Mouse (Mus musculus) heart, embryonic 15.5 days (tissue): ENCODE data around the gene Med21. TPM values are rescaled to one million over a fixed set of nuclear protein-coding genes. Genes with fewer than 3 reads are reported as not detected.

ENCODE experiments used
- ATAC-seq: fragments of 200-750 bp; cut with Nextera tagmentation; replicated peaks from 2 replicates; pipeline ENCODE4 v1.8.0; 2017; ENCODE audit warnings: low read depth, moderate TSS enrichment; ENCODE audit not compliant: insufficient number of reproducible peaks, insufficient read depth, low FRiP score
- H3K27ac ChIP-seq: fragments of 300-500 bp; sonication (generic); 2 replicates; pipeline ENCODE4 v1.5.1; 2015; ENCODE audit warnings: mild to moderate bottlenecking, inconsistent platforms
- H3K27me3 ChIP-seq: fragments of 300-500 bp; sonication (generic); 2 replicates; pipeline ENCODE4 v1.6.1; 2015; ENCODE audit warnings: inconsistent platforms
- H3K36me3 ChIP-seq: fragments of 300-500 bp; sonication (generic); 2 replicates; pipeline ENCODE4 v1.6.1; 2015; ENCODE audit warnings: mild to moderate bottlenecking, inconsistent platforms
- H3K4me1 ChIP-seq: fragments of 300-500 bp; sonication (generic); replicated peaks from 2 replicates; pipeline ENCODE4 v1.6.1; 2015; ENCODE audit warnings: inconsistent platforms
- H3K4me2 ChIP-seq: fragments of 300-500 bp; sonication (generic); 2 replicates; pipeline ENCODE4 v1.6.1; 2015; ENCODE audit warnings: inconsistent platforms, mild to moderate bottlenecking, moderate library complexity
- H3K4me3 ChIP-seq: fragments of 300-500 bp; sonication (generic); 2 replicates; pipeline ENCODE4 v1.5.1; 2015; ENCODE audit warnings: mild to moderate bottlenecking, inconsistent platforms
- H3K9ac ChIP-seq: fragments of 300-500 bp; sonication (generic); 2 replicates; pipeline ENCODE4 v1.6.1; 2015; ENCODE audit warnings: mild to moderate bottlenecking, inconsistent platforms
- H3K9me3 ChIP-seq: fragments of 300-500 bp; sonication (generic); replicated peaks from 2 replicates; pipeline ENCODE4 v1.6.1; 2016; ENCODE audit warnings: inconsistent platforms
- WGBS: fragments of 180-500 bp; shearing (Covaris S2); methylation state at CpG from one replicate; pipeline ENCODE4 v1.1.7; 2015; ENCODE audit warnings: mixed read lengths; 5-methylcytosine and 5-hydroxymethylcytosine counted together
- polyA plus RNA-seq: library from polyadenylated mRNA; unstranded; fragments of >200 nt; fragmentation: Nextera tagmentation; extraction: Ambion mirVana; gene quantifications from 2 replicates; pipeline ENCODE4 v1.2.1, GENCODE M21; 2015

The Med21 gene
- polyA plus RNA-seq, 1 experiment from 2014 or later: 140 TPM

DNA sequence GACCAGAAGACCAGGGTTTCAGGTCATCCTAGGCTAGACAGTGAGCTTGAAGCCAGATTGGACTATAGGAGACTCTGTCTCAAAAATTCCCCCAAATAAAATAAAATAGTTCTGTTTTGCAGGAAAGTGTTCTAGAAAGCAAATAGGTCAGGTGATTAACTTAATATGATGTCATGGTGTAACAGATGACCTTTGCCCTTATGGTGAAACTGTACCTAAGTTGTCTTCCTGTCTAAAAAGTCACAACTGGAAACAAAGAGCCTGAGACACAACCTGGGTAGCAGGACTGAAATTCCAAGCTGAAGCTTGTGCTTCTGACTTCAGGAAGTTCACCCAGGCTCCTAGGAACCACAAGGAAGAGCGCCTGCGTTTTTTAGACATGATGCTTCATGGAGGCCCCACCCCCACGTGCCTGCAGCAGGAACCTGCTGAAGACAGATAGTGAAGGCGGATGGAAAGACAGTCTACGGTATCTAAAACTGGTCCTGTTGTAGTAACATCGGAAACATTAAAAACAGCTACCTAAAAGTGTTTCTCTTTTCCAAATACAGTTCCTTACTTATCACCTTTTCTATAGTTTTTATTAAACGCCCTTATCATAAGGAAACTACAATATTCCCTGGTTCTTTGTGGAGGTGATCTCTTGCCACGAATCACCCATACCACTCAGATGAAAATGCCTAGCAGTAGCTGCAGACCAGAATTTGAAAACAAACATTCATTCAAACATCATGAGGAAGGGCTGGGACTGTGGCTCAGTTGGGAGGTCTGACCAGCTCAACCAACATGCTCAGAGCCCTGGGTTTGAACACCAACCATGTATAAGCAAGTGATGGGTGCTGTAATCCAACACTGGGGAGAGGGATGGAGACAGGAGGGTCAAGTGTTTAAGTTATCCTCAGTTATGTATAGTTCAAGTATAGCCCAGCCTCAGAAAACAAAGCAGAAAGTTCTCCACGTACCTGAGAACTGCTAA is 12.3 kb upstream of the Med21 start:
- Histone ChIP-seq H3K27me3 (no peaks in the 10 kb centered on the region), H3K4me3 (no peak overlapping the region), H3K36me3 (no peaks in the 10 kb centered on the region), H3K4me2 (no peak overlapping the region), H3K4me1 (peaks cover 29% of the 10 kb centered on the region), H3K9ac (no peak overlapping the region), H3K9me3 (no peaks in the 10 kb centered on the region), H3K27ac (no peak overlapping the region)
- no peak for ATAC-seq
- 58% methylated on average over 9 of the region's 9 CpGs for WGBS

DNA sequence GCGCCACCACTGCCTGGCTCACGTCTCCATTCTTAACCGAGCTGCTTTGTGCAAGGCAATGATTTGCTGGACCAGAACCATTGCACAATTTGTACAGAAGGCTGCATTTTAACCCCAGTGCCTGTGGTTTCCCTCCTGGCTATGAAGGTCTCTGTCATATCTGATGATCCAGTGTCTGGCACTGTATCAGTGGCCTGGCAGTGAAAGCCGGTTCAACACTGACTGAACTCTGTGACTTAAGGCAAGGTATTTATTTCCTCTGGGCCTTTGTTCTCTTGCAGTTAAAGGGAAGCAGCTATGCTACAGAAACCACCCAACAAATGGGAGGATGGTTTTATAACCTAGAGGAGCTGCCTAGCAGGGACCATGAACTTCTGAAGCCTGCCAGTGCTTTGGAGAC is 11.4 kb upstream of the Med21 start:
- no peak overlapping the region for H3K9ac ChIP-seq
- peaks cover 29% of the 10 kb centered on the region for H3K4me1 ChIP-seq
- H3K27ac ChIP-seq: no peak overlapping the region
- WGBS: 78% methylated on average over 4 of the region's 4 CpGs
- no peak overlapping the region for H3K4me2 ChIP-seq
- H3K36me3 ChIP-seq: no peaks in the 10 kb centered on the region
- H3K4me3 ChIP-seq: no peak overlapping the region
- H3K27me3 ChIP-seq: no peaks in the 10 kb centered on the region
- no peaks in the 10 kb centered on the region for H3K9me3 ChIP-seq
- ATAC-seq: no peak

DNA sequence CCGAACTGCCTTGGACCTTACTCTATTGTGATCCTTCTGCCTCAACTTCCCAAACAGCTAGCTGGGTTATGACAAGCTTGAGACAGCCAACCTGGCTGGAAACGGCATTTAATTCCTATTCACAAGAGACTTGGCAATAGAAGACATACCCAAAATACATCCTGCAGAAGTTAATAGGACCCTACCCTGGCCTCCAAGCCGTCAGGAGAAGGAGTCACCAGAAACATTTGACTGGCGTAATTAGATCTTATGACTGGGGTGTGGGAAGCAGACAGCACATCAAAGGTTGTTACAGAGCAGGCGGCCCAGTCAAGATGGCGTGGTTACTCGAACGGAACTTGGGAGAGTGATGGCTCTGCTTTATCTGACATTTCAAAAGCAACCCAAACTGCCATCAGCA is 10.5 kb upstream of the Med21 start:
- ATAC-seq: no peak
- Histone ChIP-seq H3K27me3 (no peaks in the 10 kb centered on the region), H3K4me1 (peaks cover 29% of the 10 kb centered on the region), H3K27ac (no peak overlapping the region), H3K36me3 (no peaks in the 10 kb centered on the region), H3K4me3 (no peak overlapping the region), H3K9me3 (no peaks in the 10 kb centered on the region), H3K9ac (no peak overlapping the region), H3K4me2 (no peak overlapping the region)
- 65% methylated on average over 8 of the region's 8 CpGs for WGBS

DNA sequence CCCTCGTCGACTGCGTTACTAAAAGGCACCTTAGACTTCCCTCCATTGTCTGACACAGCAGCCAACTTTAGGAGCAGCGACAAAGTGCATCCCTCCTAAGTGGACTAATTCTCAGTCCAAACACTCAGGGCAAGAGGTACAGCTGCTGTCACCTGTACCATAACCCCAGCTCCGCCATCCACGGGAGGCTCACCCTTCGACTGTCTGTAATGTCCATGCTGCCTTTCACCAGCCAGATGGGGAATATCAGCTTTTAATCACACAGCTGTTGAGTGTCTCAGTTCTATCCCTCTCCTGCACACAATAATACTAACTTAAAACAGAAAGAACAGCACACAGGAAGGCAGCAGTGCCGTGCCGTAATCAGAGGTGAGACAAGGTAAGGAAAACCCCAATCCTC is 9.9 kb upstream of the Med21 start:
- Histone ChIP-seq H3K9me3 (no peaks in the 10 kb centered on the region), H3K9ac (no peak overlapping the region), H3K27me3 (no peaks in the 10 kb centered on the region), H3K36me3 (no peaks in the 10 kb centered on the region), H3K4me3 (no peak overlapping the region), H3K27ac (no peak overlapping the region), H3K4me2 (0 out of 2 replicates have a peak overlapping the region, but pooled peaks have one; percentile 76), H3K4me1 (peaks cover 29% of the 10 kb centered on the region)
- no peak for ATAC-seq
- WGBS: 62% methylated on average over 9 of the region's 9 CpGs

DNA sequence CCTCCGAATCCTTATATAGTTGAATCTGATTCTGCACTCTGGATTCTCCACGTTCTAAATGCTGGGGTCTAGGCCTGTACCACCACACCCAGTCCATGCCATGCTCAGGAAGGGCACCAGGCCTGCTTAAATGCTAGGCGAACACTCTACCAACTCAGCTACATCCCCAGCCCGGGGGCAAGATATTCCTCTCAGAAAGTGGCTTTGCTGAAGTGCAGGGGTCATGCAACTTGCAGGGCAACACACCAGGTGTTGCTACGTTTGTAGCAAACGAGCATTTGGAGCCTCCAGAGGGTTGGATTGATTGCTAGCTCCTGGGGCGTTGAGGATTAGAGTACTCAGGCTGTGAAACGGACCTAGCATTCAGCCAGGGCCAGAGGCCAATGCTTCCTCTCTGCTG is 9.2 kb upstream of the Med21 start:
- H3K4me2 ChIP-seq: peak overlapping the region; percentile 76
- H3K4me3 ChIP-seq: peak overlapping the region; percentile 79
- no peak overlapping the region for H3K27ac ChIP-seq
- H3K9me3 ChIP-seq: no peaks in the 10 kb centered on the region
- no peaks in the 10 kb centered on the region for H3K27me3 ChIP-seq
- H3K4me1 ChIP-seq: peaks cover 29% of the 10 kb centered on the region
- 52% methylated on average over 8 of the region's 8 CpGs for WGBS
- no peak overlapping the region for H3K9ac ChIP-seq
- no peaks in the 10 kb centered on the region for H3K36me3 ChIP-seq
- ATAC-seq: no peak

DNA sequence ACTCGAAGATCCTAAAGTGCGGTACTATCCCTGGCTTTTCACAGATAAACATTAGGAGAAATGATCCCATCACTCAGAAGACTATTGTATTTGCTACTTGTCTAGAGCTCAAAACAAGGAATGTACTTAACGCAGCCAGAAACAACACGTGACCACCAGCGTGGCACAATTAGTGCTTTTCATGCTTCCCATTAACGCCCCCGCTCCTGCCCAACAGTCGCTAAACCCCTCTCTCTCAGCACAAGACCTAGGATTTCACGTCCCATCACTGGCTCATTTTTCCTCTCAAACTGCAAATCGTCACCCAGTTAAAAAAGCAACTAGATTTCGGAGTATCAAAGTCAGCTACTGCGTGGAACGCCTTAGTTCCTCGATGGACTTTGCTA is 8.7 kb upstream of the Med21 start:
- ATAC-seq: no peak
- H3K4me3 ChIP-seq: peak overlapping the region; percentile 79
- peak overlapping the region; percentile 91 for H3K27ac ChIP-seq
- peaks cover 29% of the 10 kb centered on the region for H3K4me1 ChIP-seq
- no peaks in the 10 kb centered on the region for H3K9me3 ChIP-seq
- H3K36me3 ChIP-seq: no peaks in the 10 kb centered on the region
- WGBS: 9% methylated on average over 14 of the region's 14 CpGs
- peak overlapping the region; percentile 76 for H3K4me2 ChIP-seq
- H3K9ac ChIP-seq: peak overlapping the region; percentile 84
- no peaks in the 10 kb centered on the region for H3K27me3 ChIP-seq

DNA sequence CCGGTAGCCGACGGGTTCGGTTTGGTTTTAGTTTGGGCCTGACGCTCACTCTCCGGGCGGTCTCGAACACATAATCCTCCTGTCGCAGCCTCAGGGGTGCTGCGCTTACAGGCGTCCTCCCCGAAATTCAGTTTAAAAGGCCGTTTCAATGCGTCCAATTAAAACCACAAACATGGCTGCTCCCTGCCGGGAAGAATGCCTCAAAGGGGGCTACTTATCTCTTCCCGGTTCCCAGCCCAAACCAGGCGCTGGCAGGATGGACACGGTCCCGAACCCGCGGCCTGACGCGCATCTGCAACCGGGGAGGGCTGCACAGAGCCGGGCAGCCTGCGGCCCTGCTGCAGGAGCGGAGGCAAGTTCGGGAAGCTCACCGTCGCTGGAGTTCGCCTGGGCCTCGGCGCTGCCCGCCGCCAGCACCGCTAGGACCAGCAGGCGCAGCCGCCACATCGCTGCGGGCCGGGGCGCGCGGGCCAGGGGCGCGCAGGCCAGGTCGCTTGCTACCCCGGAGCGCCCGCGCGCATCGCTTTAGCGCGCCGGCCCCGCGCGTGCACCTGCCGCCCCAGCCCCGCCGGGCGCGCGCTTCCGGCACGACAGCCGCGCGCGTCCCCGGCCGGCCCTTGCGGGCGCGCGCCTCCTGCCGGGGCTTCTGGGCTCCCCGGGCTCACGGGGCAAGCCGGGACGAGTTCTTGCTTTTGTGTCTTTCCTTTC is 8.2 kb upstream of the Med21 start:
- Histone ChIP-seq H3K36me3 (no peaks in the 10 kb centered on the region), H3K4me1 (peaks cover 29% of the 10 kb centered on the region), H3K9me3 (no peaks in the 10 kb centered on the region), H3K4me3 (peak overlapping the region; percentile 79), H3K9ac (peak overlapping the region; percentile 84), H3K27ac (peak overlapping the region; percentile 91), H3K4me2 (peak overlapping the region; percentile 76), H3K27me3 (no peaks in the 10 kb centered on the region)
- under 1% methylated on average over 78 of the region's 82 CpGs for WGBS
- peak; percentile 94 for ATAC-seq

DNA sequence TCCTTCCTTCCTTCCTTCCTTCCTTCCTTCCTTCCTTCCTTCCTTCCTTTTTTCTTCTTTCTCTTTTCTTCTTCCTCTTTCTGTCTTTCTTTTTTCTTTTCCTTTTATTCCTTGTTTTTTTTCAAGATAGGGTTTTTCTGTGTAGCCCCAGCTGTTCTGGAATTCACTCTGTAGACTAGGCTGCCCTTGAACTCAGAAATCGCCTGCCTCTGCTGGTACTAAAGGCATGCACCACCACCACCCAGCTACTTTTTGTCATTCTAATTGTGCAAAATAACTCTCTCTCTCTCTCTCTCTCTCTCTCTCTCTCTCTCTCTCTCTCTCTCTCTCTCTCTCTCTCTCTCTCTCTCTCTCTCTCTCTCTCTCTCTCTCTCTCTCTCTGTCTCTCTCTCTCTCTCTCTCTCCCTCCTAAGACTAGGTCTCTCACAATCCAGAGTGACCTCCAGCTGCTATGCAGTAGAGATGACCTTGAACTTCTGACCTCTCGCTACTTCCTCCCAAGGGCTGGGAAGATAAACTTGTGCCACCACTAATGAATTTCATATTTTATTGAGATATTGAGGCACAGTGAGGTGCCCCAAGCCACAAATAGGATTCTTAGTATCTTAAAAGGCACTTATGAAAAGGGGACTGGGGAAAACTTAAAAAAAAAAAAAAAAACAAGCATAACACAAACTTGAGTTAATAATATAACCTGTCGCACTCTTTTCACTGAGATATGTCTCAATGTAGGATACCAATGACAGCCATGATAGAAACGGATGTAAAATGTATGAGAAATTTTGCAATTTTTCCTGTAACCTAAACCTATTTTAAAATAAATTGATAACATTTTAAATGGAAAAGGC is 7.4 kb upstream of the Med21 start:
- H3K9me3 ChIP-seq: no peaks in the 10 kb centered on the region
- H3K9ac ChIP-seq: no peak overlapping the region
- H3K4me2 ChIP-seq: peak overlapping the region; percentile 76
- ATAC-seq: no peak
- H3K36me3 ChIP-seq: no peaks in the 10 kb centered on the region
- H3K4me3 ChIP-seq: peak overlapping the region; percentile 79
- peaks cover 28% of the 10 kb centered on the region for H3K4me1 ChIP-seq
- no peaks in the 10 kb centered on the region for H3K27me3 ChIP-seq
- 53% methylated on average over 4 of the region's 4 CpGs for WGBS
- peak overlapping the region; percentile 91 for H3K27ac ChIP-seq

DNA sequence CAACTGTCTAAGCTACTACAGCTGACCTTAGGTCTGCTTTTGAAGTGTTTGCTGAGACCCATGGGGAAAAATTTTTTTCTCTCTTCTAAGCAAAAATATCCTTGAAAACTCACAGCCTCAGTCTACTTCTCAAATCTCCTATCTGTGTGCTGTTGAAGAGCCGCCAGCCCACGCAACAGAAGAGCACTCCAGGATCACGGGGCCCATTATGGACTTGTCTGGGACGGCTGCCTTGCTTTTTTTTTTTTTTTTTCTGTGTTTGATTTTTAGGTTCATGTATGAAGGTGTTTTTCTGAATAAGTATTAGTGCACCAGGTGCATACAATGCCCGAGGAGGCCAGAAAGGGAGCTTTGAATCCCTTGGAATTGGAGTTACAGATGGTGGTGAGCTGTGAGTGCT is 5.9 kb upstream of the Med21 start:
- Histone ChIP-seq H3K9ac (no peak overlapping the region), H3K4me2 (no peak overlapping the region), H3K9me3 (no peaks in the 10 kb centered on the region), H3K4me3 (no peak overlapping the region), H3K36me3 (no peaks in the 10 kb centered on the region), H3K27me3 (no peaks in the 10 kb centered on the region), H3K27ac (no peak overlapping the region), H3K4me1 (peaks cover 21% of the 10 kb centered on the region)
- ATAC-seq: no peak
- WGBS: 69% methylated on average over 5 of the region's 5 CpGs

DNA sequence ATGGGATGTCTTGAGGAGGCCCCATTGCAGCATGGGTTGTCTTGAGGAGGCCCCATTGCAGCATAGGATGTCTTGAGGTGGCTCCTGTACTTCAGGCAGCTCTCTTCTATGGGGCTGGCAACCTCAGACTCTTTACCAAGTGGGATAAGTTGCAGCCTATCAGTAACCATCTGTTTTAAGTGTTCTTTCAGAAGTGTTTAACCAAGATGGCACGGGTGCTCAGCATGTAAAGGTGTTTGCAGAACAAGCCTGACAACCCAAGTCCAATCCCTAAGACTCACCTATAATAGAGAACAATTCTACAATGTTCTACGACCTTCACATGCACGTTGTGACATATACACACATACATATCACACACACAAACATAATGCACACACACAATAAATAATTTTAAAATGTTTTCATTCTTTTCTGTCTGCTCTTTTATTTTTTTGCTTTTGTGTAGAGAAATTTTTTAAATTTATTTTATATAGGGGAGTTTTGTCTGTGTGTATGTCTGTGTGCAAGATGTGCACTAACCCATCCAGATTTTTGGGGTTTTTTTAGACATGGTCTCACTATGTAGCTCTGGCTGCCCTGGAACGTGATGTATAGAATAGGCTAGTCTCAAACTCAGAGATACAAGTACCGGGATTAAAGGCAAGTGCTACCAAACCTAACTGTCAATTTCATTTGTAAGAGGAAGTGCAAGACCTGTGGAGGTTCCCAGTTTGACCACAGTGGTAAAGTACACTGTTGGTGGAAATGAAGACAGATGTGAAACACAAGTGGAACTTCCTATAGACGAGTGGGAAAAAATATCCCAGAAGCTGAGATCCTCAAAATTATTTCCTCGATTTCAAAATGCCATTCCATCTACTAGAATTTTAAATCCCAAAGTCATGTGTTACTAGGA is 2.0 kb upstream of the Med21 start:
- no peak overlapping the region for H3K27ac ChIP-seq
- 82% methylated on average over 7 of the region's 7 CpGs for WGBS

More for the DNA sequence above, 2.0 kb upstream of the Med21 start:
- H3K27me3 ChIP-seq: no peaks in the 10 kb centered on the region
- no peak overlapping the region for H3K4me3 ChIP-seq
- no peak overlapping the region for H3K9ac ChIP-seq
- H3K36me3 ChIP-seq: no peaks in the 10 kb centered on the region
- no peak for ATAC-seq
- no peak overlapping the region for H3K4me2 ChIP-seq
- H3K4me1 ChIP-seq: peaks cover 8% of the 10 kb centered on the region
- no peaks in the 10 kb centered on the region for H3K9me3 ChIP-seq
